Mouse (Mus musculus): ENCODE measurements around the gene Acads. TPM values are rescaled to one million over a fixed set of nuclear protein-coding genes. Genes with fewer than 3 reads are reported as not detected.

Gene Acads
- total and polyA plus RNA-seq, 3 experiments, result 31.9 to 56.5 TPM; not detected in 1

DNA sequence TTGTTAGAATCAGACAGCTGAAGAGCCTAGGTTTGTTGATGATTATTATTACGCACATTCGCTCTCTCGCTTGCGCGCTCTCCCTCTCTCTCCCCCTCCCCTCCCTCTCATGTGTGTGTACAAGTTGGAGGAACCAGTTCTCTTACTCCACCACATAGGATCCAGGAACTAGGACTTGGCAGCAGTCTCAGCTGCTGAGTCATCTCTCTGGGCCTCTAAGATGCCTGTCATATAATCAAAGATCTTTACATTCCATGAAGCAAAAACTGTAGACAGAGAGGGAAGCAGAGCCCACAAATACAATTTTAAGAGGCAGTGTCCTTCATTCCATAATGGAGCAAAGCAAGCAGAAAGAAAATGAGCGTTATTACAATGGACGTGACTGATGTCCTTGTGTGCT, 47.0 kb downstream of the Acads start (continued):
- TF ChIP-seq SMC3 (IDR thresholded peaks at IDR 0.05; ENCODE audit: low read depth, low read length) (no peak), RAD21 (IDR thresholded peaks at IDR 0.05; ENCODE audit: low read depth, low read length) (no peak), KAT2A (conservative IDR thresholded peaks at IDR 0.05; ENCODE audit: low read depth, low read length) (no peak), USF2 (IDR thresholded peaks at IDR 0.05; ENCODE audit: borderline replicate concordance in 1 of 2, insufficient read depth in 1 of 2, low read depth in 1 of 2, low read length in 2 of 2) (no peak), POLR2A (IDR thresholded peaks at IDR 0.05; ENCODE audit: control insufficient read depth in 1 of 2, insufficient read depth in 1 of 2, low read depth in 1 of 2, low read length in 2 of 2, poor library complexity in 1 of 2) (no peak; a peak in 1 of 4 replicates), EP300 (IDR thresholded peaks at IDR 0.05; ENCODE audit: low read depth in 1 of 2, low read length in 2 of 2) (peak; percentile 88 to 93), GABPA (IDR thresholded peaks at IDR 0.05; ENCODE audit: low read depth, low read length) (peak; percentile 94), CHD1 (IDR thresholded peaks at IDR 0.05; ENCODE audit: low read depth, low read length) (0 out of 2 replicates have a peak, but pooled peaks have one; percentile 89), SIN3A (IDR thresholded peaks at IDR 0.05; ENCODE audit: low read length) (peak; percentile 90), ZNF384 (IDR thresholded peaks at IDR 0.05; ENCODE audit: low read depth, low read length) (0 out of 2 replicates have a peak, but pooled peaks have one; percentile 11)

DNA sequence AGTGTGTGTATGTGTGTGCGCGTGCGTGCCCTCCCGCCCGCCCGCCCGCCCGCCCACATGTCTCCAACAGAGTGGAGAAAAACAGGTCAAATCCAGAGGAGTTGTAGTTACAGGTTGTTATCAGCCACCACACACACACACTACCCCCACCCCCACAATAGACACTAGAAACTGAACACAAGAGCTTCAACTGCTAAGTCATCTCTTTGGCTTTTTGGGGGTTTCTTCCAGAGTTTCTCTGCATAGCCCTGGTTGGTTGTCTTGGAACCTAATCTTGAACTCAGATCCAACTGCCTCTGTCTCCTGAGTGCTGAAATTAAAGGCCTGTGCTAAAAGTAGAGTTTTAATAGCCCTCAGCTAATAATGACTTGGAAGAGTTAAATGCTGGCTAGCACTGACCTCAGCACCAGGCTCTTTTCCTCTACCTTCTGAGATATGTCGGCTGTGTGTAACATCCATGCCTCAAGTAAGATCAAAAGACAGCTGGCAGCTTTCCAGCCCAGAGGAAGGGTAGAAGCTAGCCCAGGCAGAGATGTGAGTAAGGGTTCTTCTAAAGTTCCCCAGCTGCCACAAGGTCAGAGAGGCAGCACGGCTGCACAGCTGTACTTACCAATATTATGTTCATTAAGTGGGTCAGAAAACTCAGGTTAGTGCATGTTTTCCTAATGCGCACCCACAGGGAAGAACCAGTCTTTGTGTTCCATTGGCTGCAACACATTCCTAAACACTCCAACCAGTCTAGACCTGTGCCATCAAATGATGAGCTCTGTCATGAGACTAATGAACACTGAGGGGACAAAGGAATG, 47.8 kb downstream of the Acads start:
- H3K4me3 ChIP-seq (ENCODE audit: control insufficient read depth in 1 of 2, insufficient read depth in 1 of 2, low read depth in 2 of 2, low read length in 2 of 2), result 0 out of 4 replicates have a peak overlapping the region, but pooled peaks of 1 of the 2 experiments have one; percentile 1
- no peaks in the 10 kb centered on the region for H3K9me3 ChIP-seq (replicated peaks; ENCODE audit: insufficient read depth, low read length)
- peaks cover 0 to 78% of the 10 kb centered on the region in 2 experiments; a peak in 3 of 4 replicates for H3K36me3 ChIP-seq (ENCODE audit: control insufficient read depth in 1 of 2, insufficient read depth in 2 of 2, low read length in 2 of 2)
- no peaks in the 10 kb centered on the region for H3K27me3 ChIP-seq (ENCODE audit: control insufficient read depth in 1 of 2, insufficient read depth in 2 of 2, low read length in 2 of 2)
- H3K9ac ChIP-seq (ENCODE audit: control insufficient read depth, low read depth, low read length, poor library complexity, severe bottlenecking), result peak overlapping the region; percentile 46
- peaks cover 17% of the 10 kb centered on the region for H3K79me2 ChIP-seq (ENCODE audit: control insufficient read depth, insufficient read depth, low read length, poor library complexity)
- H3K27ac ChIP-seq (ENCODE audit: control insufficient read depth, low read depth, low read length), result peak overlapping the region; percentile 97
- peak; percentile 96 for DNase-seq (ENCODE audit: low read depth, low spot score)
- peaks cover 33 to 74% of the 10 kb centered on the region in 2 experiments for H3K4me1 ChIP-seq (ENCODE audit: control insufficient read depth in 1 of 2, insufficient read depth in 2 of 2, low read length in 2 of 2)
- no peak for TF ChIP-seq USF2 (IDR thresholded peaks at IDR 0.05; ENCODE audit: borderline replicate concordance in 1 of 2, insufficient read depth in 1 of 2, low read depth in 1 of 2, low read length in 2 of 2)
- TF ChIP-seq ZC3H11A (IDR thresholded peaks at IDR 0.05; ENCODE audit: low read depth, low read length), result no peak
- TF ChIP-seq MXI1 (IDR thresholded peaks at IDR 0.05; ENCODE audit: low read depth, low read length), result peak; percentile 19; the same call in 1 of the 2 replicates
- TF ChIP-seq POLR2AphosphoS2 (IDR thresholded peaks at IDR 0.05; ENCODE audit: low read length), result no peak
- TF ChIP-seq GATA1 (IDR thresholded peaks at IDR 0.05; ENCODE audit: low read depth, low read length), result peak; percentile 90
- no peak for TF ChIP-seq JUND (IDR thresholded peaks at IDR 0.05; ENCODE audit: low read depth, low read length)
- TF ChIP-seq SMC3 (IDR thresholded peaks at IDR 0.05; ENCODE audit: low read depth, low read length), result no peak
- TF ChIP-seq TAL1 (IDR thresholded peaks at IDR 0.05; ENCODE audit: low read length), result peak; percentile 69
- TF ChIP-seq ZMIZ1 (IDR thresholded peaks at IDR 0.05; ENCODE audit: low read depth, low read length), result no peak
- peak; percentile 35; the same call in 1 of the 2 replicates for TF ChIP-seq HCFC1 (IDR thresholded peaks at IDR 0.05; ENCODE audit: low read depth, low read length)
- no peak for TF ChIP-seq ELF1 (IDR thresholded peaks at IDR 0.05; ENCODE audit: low read depth, low read length)
- peak in 1 of 2 experiments; percentile 50; a peak in 2 of 4 replicates for TF ChIP-seq POLR2A (IDR thresholded peaks at IDR 0.05; ENCODE audit: control insufficient read depth in 1 of 2, insufficient read depth in 1 of 2, low read depth in 1 of 2, low read length in 2 of 2, poor library complexity in 1 of 2)
- TF ChIP-seq MAX (IDR thresholded peaks at IDR 0.05; ENCODE audit: low read length), result no peak
- TF ChIP-seq NRF1 (IDR thresholded peaks at IDR 0.05; ENCODE audit: insufficient read depth, low read depth, low read length, poor library complexity, severe bottlenecking), result peak; percentile 38; the same call in 1 of the 2 replicates
- TF ChIP-seq TCF12 (IDR thresholded peaks at IDR 0.05; ENCODE audit: low read depth, low read length), result peak; percentile 79
- no peak for TF ChIP-seq USF1 (IDR thresholded peaks at IDR 0.05; ENCODE audit: low read depth, low read length)
- TF ChIP-seq ZNF384 (IDR thresholded peaks at IDR 0.05; ENCODE audit: low read depth, low read length), result no peak
- TF ChIP-seq RCOR1 (IDR thresholded peaks at IDR 0.05; ENCODE audit: low read depth, low read length), result no peak
- TF ChIP-seq MAFK (IDR thresholded peaks at IDR 0.05; ENCODE audit: borderline replicate concordance, low read depth, low read length), result no peak
- TF ChIP-seq MAZ (IDR thresholded peaks at IDR 0.05; ENCODE audit: low read depth, low read length), result no peak
- no peak for TF ChIP-seq POLR2AphosphoS5 (IDR thresholded peaks at IDR 0.05; ENCODE audit: borderline replicate concordance, low read depth, low read length)
- TF ChIP-seq NELFE (IDR thresholded peaks at IDR 0.05; ENCODE audit: low read depth, low read length), result no peak
- TF ChIP-seq ZKSCAN1 (IDR thresholded peaks at IDR 0.05; ENCODE audit: low read depth, low read length), result no peak
- peak; percentile 54 to 90 for TF ChIP-seq EP300 (IDR thresholded peaks at IDR 0.05; ENCODE audit: low read depth in 1 of 2, low read length in 2 of 2)
- peak; percentile 63; the same call in 1 of the 2 replicates for TF ChIP-seq MYB (IDR thresholded peaks at IDR 0.05; ENCODE audit: low read depth, low read length)
- TF ChIP-seq KAT2A (conservative IDR thresholded peaks at IDR 0.05; ENCODE audit: low read depth, low read length), result no peak
- TF ChIP-seq TBP (IDR thresholded peaks at IDR 0.05; ENCODE audit: low read depth, low read length), result peak; percentile 81; the same call in 1 of the 2 replicates
